In the genomic region with DNA sequence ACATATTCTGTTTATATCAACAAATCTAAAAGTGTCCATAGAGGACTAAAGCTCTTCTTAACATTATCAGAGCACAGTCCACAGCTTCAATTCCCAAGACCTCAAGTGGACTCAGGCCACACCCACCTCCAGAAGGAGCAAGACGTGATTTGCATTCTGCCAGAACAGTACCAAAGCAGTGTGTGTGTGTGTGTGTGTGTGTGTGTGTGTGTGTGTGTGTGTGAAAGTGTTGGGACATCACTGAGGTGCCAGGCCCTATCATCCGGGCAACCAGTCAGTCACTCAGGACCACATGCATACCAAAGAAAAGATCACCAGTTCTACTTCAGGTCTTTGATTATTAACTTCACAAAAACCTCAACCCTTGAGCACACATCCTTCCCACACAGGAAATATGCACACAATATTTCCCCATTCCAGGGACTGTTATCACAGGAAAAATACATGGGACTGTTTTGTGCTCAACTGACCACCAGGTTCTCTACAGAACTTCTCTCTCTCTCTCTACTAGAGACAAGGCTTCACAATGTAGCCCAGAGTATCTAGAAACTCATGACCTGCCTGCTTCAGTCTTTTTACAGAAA, we compare ENCODE assay signal across 22 mouse cellular contexts. TPM values are rescaled to one million over a fixed set of nuclear protein-coding genes. Genes with fewer than 3 reads are reported as not detected.
A peak's percentile ranks its signal among the peaks of the same experiment; 100 is the strongest.
DNase-seq lines count a peak whose midpoint lies in the region; ATAC-seq and TF ChIP-seq lines count a peak whose summit lies in the region.
"Had no signal": no experiment of that assay in that cellular context is flagged by ENCODE, and none has a peak within 500 bp of the region (broad histone marks: within the 10 kb centered on the region; RNA-seq: fewer than 3 reads in every experiment).

No protein-coding gene starts in this region.

- TF ChIP-seq CTCF in stomach, postnatal 0 days (IDR thresholded peaks at IDR 0.05; ENCODE audit: low read depth), result no peak

- H3K4me2 ChIP-seq in kidney, embryonic 14.5 days (replicated peaks; ENCODE audit: low read depth, low read length), result no peak overlapping the region
- no peak overlapping the region for H3K4me2 ChIP-seq in stomach, postnatal 0 days (replicated peaks; ENCODE audit: low read depth)
- H3K4me2 ChIP-seq: forebrain, embryonic 13.5 days; heart, embryonic 15.5 days; hindbrain, embryonic 14.5 days had no signal

- peaks cover 23% of the 10 kb centered on the region for H3K4me1 ChIP-seq in kidney, embryonic 14.5 days (ENCODE audit: control insufficient read depth, insufficient read depth, low read length)
- no peaks in the 10 kb centered on the region; the same call in 1 of the 2 replicates for H3K4me1 ChIP-seq in stomach, postnatal 0 days (replicated peaks; ENCODE audit: control insufficient read depth, insufficient read depth)

- H3K9me3 ChIP-seq in kidney, embryonic 14.5 days (ENCODE audit: control insufficient read depth, low read length), result no peaks in the 10 kb centered on the region
- no peaks in the 10 kb centered on the region for H3K9me3 ChIP-seq in stomach, postnatal 0 days (ENCODE audit: control insufficient read depth, low read length)
- H3K9me3 ChIP-seq: embryonic facial prominence, embryonic 10.5 days; forebrain, embryonic 13.5 days; heart, embryonic 15.5 days; hindbrain, embryonic 10.5 days had no signal

- H3K4me3 ChIP-seq in kidney, embryonic 14.5 days (ENCODE audit: low read length), result no peak overlapping the region
- no peak overlapping the region for H3K4me3 ChIP-seq in stomach, postnatal 0 days (ENCODE audit: low read depth, low read length)
- H3K4me3 ChIP-seq: embryonic facial prominence, embryonic 10.5 days; forebrain, embryonic 13.5 days; heart, embryonic 15.5 days; hindbrain, embryonic 10.5 days had no signal

- 54% methylated on average over 2 of the region's 2 CpGs for WGBS in kidney, embryonic 14.5 days
- 39% methylated on average over 2 of the region's 2 CpGs for WGBS in stomach, postnatal 0 days

- H3K27ac ChIP-seq in kidney, embryonic 14.5 days (ENCODE audit: low read depth, low read length), result 0 out of 2 replicates have a peak overlapping the region, but pooled peaks have one; percentile 7
- peak overlapping the region; percentile 78 for H3K27ac ChIP-seq in stomach, postnatal 0 days (replicated peaks)
- H3K27ac ChIP-seq: embryonic facial prominence, embryonic 10.5 days; forebrain, embryonic 13.5 days; heart, embryonic 15.5 days; hindbrain, embryonic 10.5 days; hindbrain, embryonic 14.5 days had no signal

- no peak overlapping the region for H3K9ac ChIP-seq in kidney, embryonic 14.5 days (ENCODE audit: low read depth, low read length)
- no peak overlapping the region for H3K9ac ChIP-seq in stomach, postnatal 0 days (ENCODE audit: low read length)
- H3K9ac ChIP-seq: forebrain, embryonic 13.5 days; forebrain, postnatal 0 days; heart, embryonic 15.5 days; hindbrain, embryonic 14.5 days had no signal

- DNase-seq in kidney, adult 11 months, result no peak
- peak; percentile 38 for DNase-seq in testis, postnatal 10 days (ENCODE audit: low spot score)
- DNase-seq in testis, postnatal 14 days (ENCODE audit: low spot score), result no peak
- DNase-seq in lung, postnatal 25 days (ENCODE audit: low spot score), result peak; percentile 28
- peak; percentile 33 for DNase-seq in stomach, postnatal 0 days (ENCODE audit: low spot score)
- DNase-seq in heart, postnatal 4 days, result no peak
- DNase-seq: adrenal gland, postnatal 14 days; B cell, adult 2 months; cerebellum, adult 18-20 months; cerebellum, adult 9-11 months; cerebellum, postnatal 36 days; forebrain, postnatal 0 days; gastrocnemius, postnatal 14 days; heart, postnatal 14 days had no signal

- no peak for ATAC-seq in kidney, embryonic 14.5 days (ENCODE audit: low FRiP score, low TSS enrichment)
- ATAC-seq in stomach, postnatal 0 days (ENCODE audit: low FRiP score, low TSS enrichment), result no peak
- no peak for ATAC-seq in megakaryocyte, adult 5-6 weeks (ENCODE audit: poor library complexity, severe bottlenecking)
- ATAC-seq: CD4-positive, CD25-positive, alpha-beta regulatory T cell, adult 4 months; forebrain, embryonic 13.5 days; forebrain, postnatal 0 days had no signal

- peaks cover 45% of the 10 kb centered on the region for H3K36me3 ChIP-seq in kidney, embryonic 14.5 days (ENCODE audit: control insufficient read depth, insufficient read depth, low read length)
- H3K36me3 ChIP-seq in stomach, postnatal 0 days (ENCODE audit: control insufficient read depth, insufficient read depth, low read length), result no peaks in the 10 kb centered on the region; the same call in 1 of the 2 replicates

- H3K27me3 ChIP-seq in kidney, embryonic 14.5 days (ENCODE audit: control insufficient read depth, insufficient read depth, low read length), result no peaks in the 10 kb centered on the region
- H3K27me3 ChIP-seq in stomach, postnatal 0 days (ENCODE audit: control insufficient read depth, insufficient read depth, low read length), result no peaks in the 10 kb centered on the region
- H3K27me3 ChIP-seq: forebrain, embryonic 13.5 days; heart, embryonic 15.5 days had no signal

- no peak for TF ChIP-seq EP300 in stomach, postnatal 0 days (optimal IDR thresholded peaks at IDR 0.05)

RNA-seq across cellular contexts. Expression of a gene that starts 33.9 kb away (rescaled TPM):
- polyA plus RNA-seq in kidney, embryonic 14.5 days (2014; fragmentation: Nextera tagmentation; extraction: Ambion mirVana), result 33.4 and 35.1 TPM in 2 replicates
- 16.9 and 19.1 TPM in 2 replicates for polyA plus RNA-seq in stomach, postnatal 0 days (2015; fragmentation: Nextera tagmentation; extraction: Ambion mirVana)
- total RNA-seq in megakaryocyte, adult 5-6 weeks (2015), result 10.5 and 13.5 TPM in 2 replicates
- total RNA-seq in megakaryocyte, adult 5-6 weeks (2017), result 25.2 and 25.3 TPM in 2 replicates
- 10 to 100 TPM; 32.6 to 34.0 TPM for total RNA-seq in heart, postnatal 4 days (2021)

Comparison
In these comparisons a context has a peak if more than half of its experiments do, and no peak if none do; other contexts are left out.
1. DNase-seq: peak in testis, postnatal 10 days (single experiment), lung, postnatal 25 days (single experiment) and stomach, postnatal 0 days (single experiment); none in kidney, adult 11 months (single experiment), testis, postnatal 14 days (single experiment) and heart, postnatal 4 days (single experiment).